Mouse (Mus musculus) cerebellum, postnatal 36 days (tissue): ENCODE data around the gene Adgrb3.

Experiments
- DNase-seq, 2 experiments: peaks; one replicate each; pipeline ENCODE4 v3.0.0; 2021 to 2022; ENCODE audit warnings: mixed read lengths in 2 of 2

The Adgrb3 gene

GRCm38 (mm10) chr1:25229245-25229750, 600.2 kb downstream of the Adgrb3 start:
- DNase-seq: peak; percentile 48 to 50

GRCm38 (mm10) chr1:25228381-25229244, 600.9 kb downstream of the Adgrb3 start:
- peak; percentile 75 to 78 for DNase-seq

GRCm38 (mm10) chr1:25227880-25228279, 601.6 kb downstream of the Adgrb3 start:
- no peak for DNase-seq

GRCm38 (mm10) chr1:25204636-25205035, 624.9 kb downstream of the Adgrb3 start:
- no peak for DNase-seq

GRCm38 (mm10) chr1:25199392-25199791, 630.1 kb downstream of the Adgrb3 start:
- no peak for DNase-seq

GRCm38 (mm10) chr1:25191986-25192385, 637.5 kb downstream of the Adgrb3 start:
- DNase-seq: no peak

GRCm38 (mm10) chr1:25189261-25189660, 640.2 kb downstream of the Adgrb3 start:
- no peak for DNase-seq

GRCm38 (mm10) chr1:25185909-25186308, 643.6 kb downstream of the Adgrb3 start:
- no peak for DNase-seq

- no peak for DNase-seq
Measured at GRCm38 (mm10) chr1:25181881-25182280, 647.6 kb downstream of the Adgrb3 start.

- no peak for DNase-seq
Measured at GRCm38 (mm10) chr1:25180615-25181014, 648.9 kb downstream of the Adgrb3 start.

- peak; percentile 18 to 45 for DNase-seq
Measured at GRCm38 (mm10) chr1:25179860-25180582, 649.5 kb downstream of the Adgrb3 start.

GRCm38 (mm10) chr1:25178347-25179130, 651.0 kb downstream of the Adgrb3 start:
- no peak for DNase-seq

- DNase-seq: no peak
Measured at GRCm38 (mm10) chr1:25167120-25167519, 662.4 kb downstream of the Adgrb3 start.

- peak in 1 of 2 experiments; percentile 39 for DNase-seq
Measured at GRCm38 (mm10) chr1:25166036-25166796, 663.3 kb downstream of the Adgrb3 start.

- no peak for DNase-seq
Measured at GRCm38 (mm10) chr1:25163561-25163960, 665.9 kb downstream of the Adgrb3 start.

- DNase-seq: no peak
Measured at GRCm38 (mm10) chr1:25146206-25146605, 683.3 kb downstream of the Adgrb3 start.

GRCm38 (mm10) chr1:25132150-25132824, 697.2 kb downstream of the Adgrb3 start:
- DNase-seq: no peak

GRCm38 (mm10) chr1:25115512-25115911, 714.0 kb downstream of the Adgrb3 start:
- no peak for DNase-seq

GRCm38 (mm10) chr1:25107500-25108101, 721.9 kb downstream of the Adgrb3 start:
- no peak for DNase-seq

- DNase-seq: no peak
Measured at GRCm38 (mm10) chr1:25106679-25107078, 722.8 kb downstream of the Adgrb3 start.

- DNase-seq: peak; percentile 62 to 70
Measured at GRCm38 (mm10) chr1:25105367-25105766, 724.1 kb downstream of the Adgrb3 start.
